Mouse (Mus musculus): ENCODE data around the gene Bcl11a. TPM values are rescaled to one million over a fixed set of nuclear protein-coding genes. Genes with fewer than 3 reads are reported as not detected.
A peak's percentile ranks its signal among the peaks of the same experiment; 100 is the strongest.

Gene Bcl11a
- polyA plus RNA-seq, 1 experiment from 2014 or later, result 25.2 TPM

- Histone ChIP-seq H3K27ac (replicated peaks) (no peak overlapping the region), H3K27me3 (peaks cover 74% of the 10 kb centered on the region), H3K4me2 (no peak overlapping the region), H3K36me3 (replicated peaks) (no peaks in the 10 kb centered on the region), H3K9me3 (replicated peaks) (no peaks in the 10 kb centered on the region), H3K4me1 (replicated peaks) (no peaks in the 10 kb centered on the region), H3K4me3 (replicated peaks) (no peak overlapping the region), H3K9ac (no peak overlapping the region)
- ATAC-seq (ENCODE audit: insufficient read depth), result no peak
- 41% methylated on average over 4 of the region's 4 CpGs for WGBS (ENCODE audit: insufficient replicate concordance)
Measured at GRCm38 (mm10) chr11:24065313-24065712, 12.5 kb upstream of the Bcl11a start.

- Histone ChIP-seq H3K27me3 (peaks cover 65% of the 10 kb centered on the region), H3K4me3 (replicated peaks) (peak overlapping the region; percentile 74), H3K9ac (peak overlapping the region; percentile 1; the same call in 1 of the 2 replicates), H3K36me3 (replicated peaks) (no peaks in the 10 kb centered on the region), H3K9me3 (replicated peaks) (no peaks in the 10 kb centered on the region), H3K4me1 (replicated peaks) (peaks cover 46% of the 10 kb centered on the region), H3K4me2 (peak overlapping the region; percentile 97), H3K27ac (replicated peaks) (no peak overlapping the region)
- 1% methylated on average over 18 of the region's 18 CpGs for WGBS (ENCODE audit: insufficient replicate concordance)
- ATAC-seq (ENCODE audit: insufficient read depth), result no peak
Measured at GRCm38 (mm10) chr11:24074021-24074591, 3.8 kb upstream of the Bcl11a start.

- Histone ChIP-seq H3K4me1 (replicated peaks) (peaks cover 52% of the 10 kb centered on the region), H3K9ac (peak within 1 kb of the TSS; percentile 71), H3K4me3 (replicated peaks) (peak within 1 kb of the TSS; percentile 74), H3K27me3 (peaks cover 61% of the 10 kb centered on the region), H3K27ac (replicated peaks) (peak within 1 kb of the TSS; percentile 83), H3K36me3 (replicated peaks) (no peaks in the 10 kb centered on the region), H3K4me2 (peak within 1 kb of the TSS; percentile 97), H3K9me3 (replicated peaks) (no peaks in the 10 kb centered on the region)
- WGBS (ENCODE audit: insufficient replicate concordance), result 0% methylated on average over 11 of the region's 11 CpGs
- no peak for ATAC-seq (ENCODE audit: insufficient read depth)
Measured at GRCm38 (mm10) chr11:24074634-24075104, 3.2 kb upstream of the Bcl11a start, which contains the start of gene A830031A19Rik. TSS of gene A830031A19Rik (minus strand) at chr11:24075054.

GRCm38 (mm10) chr11:24075486-24076126, 2.2 kb upstream of the Bcl11a start:
- Histone ChIP-seq H3K4me3 (replicated peaks) (peak overlapping the region; percentile 74), H3K27me3 (peaks cover 56% of the 10 kb centered on the region), H3K27ac (replicated peaks) (peak overlapping the region; percentile 83), H3K4me1 (replicated peaks) (peaks cover 61% of the 10 kb centered on the region), H3K4me2 (peak overlapping the region; percentile 97), H3K36me3 (replicated peaks) (no peaks in the 10 kb centered on the region), H3K9me3 (replicated peaks) (no peaks in the 10 kb centered on the region), H3K9ac (peak overlapping the region; percentile 71)
- WGBS (ENCODE audit: insufficient replicate concordance), result 1% methylated on average over 17 of the region's 17 CpGs
- ATAC-seq (ENCODE audit: insufficient read depth), result no peak

- ATAC-seq (ENCODE audit: insufficient read depth), result peak; percentile 29
- Histone ChIP-seq H3K4me1 (replicated peaks) (peaks cover 67% of the 10 kb centered on the region), H3K27me3 (peaks cover 51% of the 10 kb centered on the region), H3K4me3 (replicated peaks) (peak overlapping the region; percentile 74), H3K36me3 (replicated peaks) (no peaks in the 10 kb centered on the region), H3K4me2 (peak overlapping the region; percentile 97), H3K27ac (replicated peaks) (peak overlapping the region; percentile 83), H3K9ac (peak overlapping the region; percentile 71), H3K9me3 (replicated peaks) (no peaks in the 10 kb centered on the region)
- WGBS (ENCODE audit: insufficient replicate concordance), result under 1% methylated on average over 32 of the region's 32 CpGs
Measured at GRCm38 (mm10) chr11:24076127-24076650, 1.7 kb upstream of the Bcl11a start.

DNA sequence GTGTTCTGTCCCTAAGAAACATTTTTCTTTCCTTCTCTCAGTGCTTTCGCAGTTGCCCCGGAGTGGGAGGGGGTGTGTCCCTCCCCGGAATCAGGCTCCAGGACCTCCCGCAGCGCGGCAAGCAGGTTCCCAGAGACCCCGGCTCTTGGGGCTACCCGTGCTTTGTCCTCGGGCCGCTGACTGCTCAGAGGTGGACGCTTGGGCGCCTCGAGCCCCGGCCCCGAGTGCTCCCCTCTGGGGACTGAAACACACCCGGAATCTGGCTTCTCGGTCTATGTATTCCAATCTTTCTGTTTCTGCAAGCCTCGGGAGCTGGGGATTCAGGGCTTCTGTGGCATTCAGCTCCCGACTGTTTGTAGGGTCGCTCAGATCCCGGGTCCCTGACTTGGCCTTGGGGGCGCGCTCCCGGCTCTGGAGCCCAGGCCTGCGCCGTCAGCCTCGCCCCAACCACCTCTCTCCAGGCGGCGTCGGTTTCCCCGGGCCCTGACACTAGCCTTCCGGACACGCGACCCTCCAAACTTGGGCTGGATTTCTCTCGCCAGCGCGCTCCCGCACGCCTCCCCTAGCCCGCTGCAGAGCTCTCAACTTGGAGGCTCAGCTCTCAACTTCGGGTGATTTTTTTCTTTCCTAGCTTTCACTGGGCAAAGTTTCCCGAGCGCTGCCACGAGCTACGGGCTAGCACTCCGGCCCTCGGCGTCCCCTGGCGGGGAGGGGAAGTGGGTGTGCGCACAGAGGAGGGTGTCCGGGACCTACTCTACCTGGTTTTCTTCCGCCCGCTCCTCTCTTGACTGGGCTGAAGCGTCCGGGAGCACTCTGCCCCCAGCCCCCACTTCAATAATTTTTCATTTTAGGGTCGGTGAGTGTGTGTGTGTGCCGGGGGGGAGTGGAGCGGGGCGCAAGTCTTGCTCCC, 780 bp upstream of the Bcl11a start:
- Histone ChIP-seq H3K27me3 (peaks cover 46% of the 10 kb centered on the region), H3K4me2 (peak overlapping the region; percentile 97), H3K9ac (peak overlapping the region; percentile 71), H3K4me1 (replicated peaks) (peaks cover 75% of the 10 kb centered on the region), H3K36me3 (replicated peaks) (no peaks in the 10 kb centered on the region), H3K4me3 (replicated peaks) (peak overlapping the region; percentile 74), H3K9me3 (replicated peaks) (no peaks in the 10 kb centered on the region), H3K27ac (replicated peaks) (peak overlapping the region; percentile 83)
- ATAC-seq (ENCODE audit: insufficient read depth), result peak; percentile 61
- WGBS (ENCODE audit: insufficient replicate concordance), result under 1% methylated on average over 59 of the region's 59 CpGs

- H3K4me1 ChIP-seq (replicated peaks), result peaks cover 89% of the 10 kb centered on the region
- peak overlapping the region; percentile 83 for H3K27ac ChIP-seq (replicated peaks)
- under 1% methylated on average over 37 of the region's 38 CpGs for WGBS (ENCODE audit: insufficient replicate concordance)
- H3K27me3 ChIP-seq, result peaks cover 33% of the 10 kb centered on the region
- H3K4me2 ChIP-seq, result peak overlapping the region; percentile 97
- H3K9me3 ChIP-seq (replicated peaks), result no peaks in the 10 kb centered on the region
- no peaks in the 10 kb centered on the region for H3K36me3 ChIP-seq (replicated peaks)
- no peak for ATAC-seq (ENCODE audit: insufficient read depth)
- H3K4me3 ChIP-seq (replicated peaks), result peak overlapping the region; percentile 74
- H3K9ac ChIP-seq, result peak overlapping the region; percentile 71
Measured at GRCm38 (mm10) chr11:24078706-24079316, 955 bp downstream of the Bcl11a start.

- no peaks in the 10 kb centered on the region; the same call in 1 of the 2 replicates for H3K36me3 ChIP-seq (replicated peaks)
- H3K4me1 ChIP-seq (replicated peaks), result peaks cover 88% of the 10 kb centered on the region
- peaks cover 25% of the 10 kb centered on the region for H3K27me3 ChIP-seq
- peak overlapping the region; percentile 83 for H3K27ac ChIP-seq (replicated peaks)
- peak; percentile 12 for ATAC-seq (ENCODE audit: insufficient read depth)
- peak overlapping the region; percentile 71 for H3K9ac ChIP-seq
- under 1% methylated on average over 43 of the region's 43 CpGs for WGBS (ENCODE audit: insufficient replicate concordance)
- peak overlapping the region; percentile 74 for H3K4me3 ChIP-seq (replicated peaks)
- no peaks in the 10 kb centered on the region for H3K9me3 ChIP-seq (replicated peaks)
- peak overlapping the region; percentile 97 for H3K4me2 ChIP-seq
Measured at GRCm38 (mm10) chr11:24079392-24080391, 1.8 kb downstream of the Bcl11a start.

DNA sequence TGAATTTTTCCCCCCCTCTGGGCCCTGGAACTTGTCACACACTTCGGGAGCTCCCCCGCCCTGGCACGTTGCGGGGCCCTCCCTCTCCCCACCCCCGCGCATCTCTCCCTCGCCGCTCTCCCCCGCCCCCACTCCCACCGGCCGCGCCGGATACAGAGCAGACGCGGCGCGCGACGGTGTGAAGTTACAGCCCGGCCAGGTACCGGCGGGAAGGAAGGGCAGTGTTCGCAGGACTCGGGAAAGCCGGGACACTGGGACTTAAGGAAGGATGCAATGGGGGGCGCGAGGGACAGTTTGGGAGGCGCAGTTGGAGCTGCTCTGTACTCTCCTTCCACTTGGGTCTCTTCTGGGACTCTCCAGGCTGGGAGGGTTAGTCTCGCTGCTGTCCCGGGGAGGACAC, 2.7 kb downstream of the Bcl11a start:
- Histone ChIP-seq H3K4me2 (peak overlapping the region; percentile 97), H3K27ac (replicated peaks) (peak overlapping the region; percentile 83), H3K4me1 (replicated peaks) (peaks cover 86% of the 10 kb centered on the region), H3K9me3 (replicated peaks) (no peaks in the 10 kb centered on the region), H3K4me3 (replicated peaks) (peak overlapping the region; percentile 74), H3K9ac (peak overlapping the region; percentile 71), H3K27me3 (peaks cover 16% of the 10 kb centered on the region), H3K36me3 (replicated peaks) (peaks cover 6% of the 10 kb centered on the region)
- ATAC-seq (ENCODE audit: insufficient read depth), result peak; percentile 54
- WGBS (ENCODE audit: insufficient replicate concordance), result under 1% methylated on average over 30 of the region's 30 CpGs

All from liver, embryonic 15.5 days (tissue).